ENCODE assay signal across 19 mouse cellular contexts in the genomic region with DNA sequence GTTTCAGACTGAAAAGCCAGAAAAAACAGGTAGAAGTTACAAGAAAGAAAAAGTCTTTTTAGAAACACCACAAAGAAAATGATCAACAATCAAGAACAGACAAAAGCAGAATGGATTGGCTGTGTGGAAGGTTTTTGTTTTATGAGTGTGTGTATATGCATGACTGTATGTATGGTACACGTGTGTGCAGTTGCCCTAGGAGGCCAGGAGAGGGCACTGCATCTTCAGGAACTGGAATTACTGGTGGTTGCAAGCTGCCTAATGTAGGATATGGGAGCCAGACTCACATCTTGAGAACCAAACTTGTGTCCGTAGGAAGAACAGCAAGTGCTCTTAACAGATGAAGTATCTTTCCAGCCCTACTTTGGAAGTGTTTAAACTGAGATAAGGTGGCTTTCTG. TPM values are rescaled to one million over a fixed set of nuclear protein-coding genes. Genes with fewer than 3 reads are reported as not detected.
A peak's percentile ranks its signal among the peaks of the same experiment; 100 is the strongest.
DNase-seq lines count a peak whose midpoint lies in the region; ATAC-seq and TF ChIP-seq lines count a peak whose summit lies in the region.
"Had no signal": no experiment of that assay in that cellular context is flagged by ENCODE, and none has a peak within 500 bp of the region (broad histone marks: within the 10 kb centered on the region; RNA-seq: fewer than 3 reads in every experiment).

No protein-coding gene starts in this region.

- WGBS in heart, embryonic 10.5 days = 74% methylated on average over 2 of the region's 2 CpGs
- WGBS in lung, embryonic 14.5 days = 73% methylated on average over 2 of the region's 2 CpGs

- no peaks in the 10 kb centered on the region for H3K9me3 ChIP-seq in heart, embryonic 10.5 days
- H3K9me3 ChIP-seq in lung, embryonic 14.5 days (ENCODE audit: low read depth, low read length) = no peaks in the 10 kb centered on the region; the same call in 1 of the 2 replicates
- H3K9me3 ChIP-seq: heart, embryonic 12.5 days had no signal

- no peak overlapping the region for H3K27ac ChIP-seq in heart, embryonic 10.5 days
- H3K27ac ChIP-seq in lung, embryonic 14.5 days (ENCODE audit: low read depth) = no peak overlapping the region
- H3K27ac ChIP-seq: forebrain, embryonic 13.5 days had no signal

- intact Hi-C loops in heart, postnatal 10 days (cut with DNase I) = no loop called here

- no peak overlapping the region for H3K4me3 ChIP-seq in heart, embryonic 10.5 days
- no peak overlapping the region for H3K4me3 ChIP-seq in lung, embryonic 14.5 days (ENCODE audit: low read depth, low read length)
- H3K4me3 ChIP-seq: forebrain, embryonic 13.5 days; heart, embryonic 12.5 days had no signal

- no peak overlapping the region for H3K4me2 ChIP-seq in lung, embryonic 14.5 days
- H3K4me2 ChIP-seq: forebrain, embryonic 13.5 days; heart, embryonic 12.5 days had no signal

- peaks cover 4% of the 10 kb centered on the region; the same call in 1 of the 2 replicates for H3K36me3 ChIP-seq in heart, embryonic 10.5 days
- no peaks in the 10 kb centered on the region for H3K36me3 ChIP-seq in lung, embryonic 14.5 days (ENCODE audit: insufficient read depth)

- H3K4me1 ChIP-seq in heart, embryonic 10.5 days = peaks cover 18% of the 10 kb centered on the region
- H3K4me1 ChIP-seq in lung, embryonic 14.5 days (ENCODE audit: insufficient read depth) = no peaks in the 10 kb centered on the region

- ATAC-seq in lung, embryonic 14.5 days (ENCODE audit: insufficient read depth) = no peak
- ATAC-seq: forebrain, embryonic 13.5 days had no signal

- TF ChIP-seq CTCF in lung, embryonic 14.5 days (IDR thresholded peaks at IDR 0.05; ENCODE audit: low read depth) = peak; percentile 9; the same call in 1 of the 2 replicates

- DNase-seq in heart, embryonic 10.5 days (ENCODE audit: low spot score) = peak; percentile 41
- no peak for DNase-seq in heart, postnatal 10 days
- no peak for DNase-seq in lung, embryonic 14.5 days
- no peak for DNase-seq in lung, postnatal 14 days
- DNase-seq in ES-CJ7 (ENCODE audit: low read depth, low spot score) = peak; percentile 69
- peak; percentile 29 for DNase-seq in naive thymus-derived CD4-positive, alpha-beta T cell, adult 2 months (ENCODE audit: low read depth)
- no peak for DNase-seq in left cerebral cortex, adult 8-10 months (ENCODE audit: low spot score in 2 of 2)
- DNase-seq: adrenal gland, postnatal 36 days; cerebellum, adult 8-10 months; gastrocnemius, postnatal 25 days; heart, postnatal 4 days; kidney, postnatal 10 days; layer of hippocampus, adult 9-11 months; lung, adult 2 months; midbrain, embryonic 14.5 days had no signal

- no peak overlapping the region for H3K9ac ChIP-seq in lung, embryonic 14.5 days
- H3K9ac ChIP-seq: forebrain, embryonic 13.5 days; heart, embryonic 12.5 days had no signal

- H3K27me3 ChIP-seq in heart, embryonic 10.5 days (ENCODE audit: insufficient read depth, poor library complexity, severe bottlenecking) = peaks cover 10% of the 10 kb centered on the region
- no peaks in the 10 kb centered on the region for H3K27me3 ChIP-seq in lung, embryonic 14.5 days (ENCODE audit: insufficient read depth, low read length)
- H3K27me3 ChIP-seq: heart, embryonic 12.5 days had no signal

RNA-seq across cellular contexts. Expression of gene 4921507P07Rik, which starts 2.1 kb away (rescaled TPM):
- 0.44 and 0.49 TPM in 2 replicates for polyA plus RNA-seq in heart, embryonic 10.5 days (2016; fragmentation: Nextera tagmentation; extraction: Ambion mirVana)
- under 1 TPM; 0.25 to 0.36 TPM for total RNA-seq in heart, postnatal 10 days (2021)
- polyA plus RNA-seq in lung, embryonic 14.5 days (2014; fragmentation: Nextera tagmentation; extraction: Ambion mirVana) = 0.54 and 0.70 TPM in 2 replicates
- total RNA-seq in left cerebral cortex, adult 8-10 months (2022) = under 1 TPM; 0.30 to 0.79 (median 0.64) TPM
- polyA plus RNA-seq: small intestine, adult 2 months had no signal

RNA-seq across cellular contexts. Expression of gene Cycs, which starts 28.0 kb away (rescaled TPM):
- polyA plus RNA-seq in heart, embryonic 10.5 days (2016; fragmentation: Nextera tagmentation; extraction: Ambion mirVana) = 149 and 180 TPM in 2 replicates
- 100 to 1,000 TPM; 163 to 166 TPM for total RNA-seq in heart, postnatal 10 days (2021)
- polyA plus RNA-seq in lung, embryonic 14.5 days (2014; fragmentation: Nextera tagmentation; extraction: Ambion mirVana) = 58.0 and 63.6 TPM in 2 replicates
- total RNA-seq in left cerebral cortex, adult 8-10 months (2022) = 10 to 100 TPM; 38.1 to 47.2 (median 40.6) TPM

RNA-seq across cellular contexts. Expression of gene Npvf, which starts 59.9 kb away (rescaled TPM):
- polyA plus RNA-seq in heart, embryonic 10.5 days (2016; fragmentation: Nextera tagmentation; extraction: Ambion mirVana) = 0.33 TPM in 1 of 2 replicates, not detected in the other
- not detected for total RNA-seq in heart, postnatal 10 days (2021)
- not detected in 2 replicates for polyA plus RNA-seq in lung, embryonic 14.5 days (2014; fragmentation: Nextera tagmentation; extraction: Ambion mirVana)
- not detected for total RNA-seq in left cerebral cortex, adult 8-10 months (2022)
- total RNA-seq: adrenal gland, postnatal 36 days; gastrocnemius, postnatal 25 days; megakaryocyte progenitor cell, adult 5-6 weeks had no signal
- polyA plus RNA-seq: forebrain, embryonic 13.5 days; heart, embryonic 12.5 days; lung, adult 2 months; small intestine, adult 2 months had no signal

Comparison
In these comparisons a context has a peak if more than half of its experiments do, and no peak if none do; other contexts are left out.
1. DNase-seq: peak in heart, embryonic 10.5 days (single experiment), ES-CJ7 (single experiment) and naive thymus-derived CD4-positive, alpha-beta T cell, adult 2 months (single experiment); none in heart, postnatal 10 days (0 of 2), lung, embryonic 14.5 days (single experiment), lung, postnatal 14 days (single experiment) and left cerebral cortex, adult 8-10 months (0 of 2).